Mouse (Mus musculus) left cerebral cortex, postnatal 36 days (tissue): Measurements from ENCODE around the gene Cep128. TPM values are rescaled to one million over a fixed set of nuclear protein-coding genes. Genes with fewer than 3 reads are reported as not detected.
A peak's percentile ranks its signal among the peaks of the same experiment; 100 is the strongest.
"Not testable (repeated sequence)": the region's sequence is repeated elsewhere in the genome, so short reads cannot be mapped to it uniquely, and the experiment has no call there.

Experiments
- DNase-seq, 2 experiments: peaks; one replicate each; pipeline ENCODE4 v3.0.0; 2021 to 2022; ENCODE audit warnings: low spot score in 2 of 2, mixed read lengths in 1 of 2
- intact Hi-C: fragments of 180-260 bp; cut with DNase I; formaldehyde crosslinking; loops from one replicate; pipeline ENCODE4 v1.15.1; 2025
- microRNA-seq: library from miRNA; unstranded; fragments of <30 nt; microRNA quantifications from one replicate; pipeline ENCODE4 v1.2.0, GENCODE M21; 2022
- total RNA-seq, 2 experiments: library from RNA; stranded (reverse); gene quantifications; 2 replicates each; pipeline ENCODE4 v1.2.3; 2021

The Cep128 gene
- total RNA-seq, 2 experiments from 2014 or later: 9.9 TPM

- no peak for DNase-seq
- intact Hi-C loops: no loop called here
These were observed 375.5 kb downstream of the Cep128 start for GRCm38 (mm10) chr12:91008736-91009135.

DNA sequence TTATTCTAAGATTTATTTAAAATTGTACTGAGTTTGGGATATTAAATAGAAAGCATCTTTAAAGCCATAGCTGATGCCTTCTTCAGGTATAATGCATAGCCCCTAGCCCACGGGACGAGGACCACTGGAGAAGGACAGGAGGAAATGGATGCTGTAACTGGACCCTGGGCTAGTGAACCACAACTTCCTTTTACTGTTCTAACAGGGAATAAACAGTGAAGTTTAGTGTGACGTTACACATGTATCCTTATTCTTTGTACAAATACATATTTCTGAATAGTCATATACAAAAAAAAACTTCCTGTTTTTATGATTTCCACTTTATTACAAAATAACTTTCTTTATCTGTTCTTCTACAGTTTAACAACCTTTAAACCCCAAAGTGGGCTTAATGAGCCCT lies 376.0 kb downstream of the Cep128 start:
- DNase-seq: no peak
- intact Hi-C loops: no loop called here

DNA sequence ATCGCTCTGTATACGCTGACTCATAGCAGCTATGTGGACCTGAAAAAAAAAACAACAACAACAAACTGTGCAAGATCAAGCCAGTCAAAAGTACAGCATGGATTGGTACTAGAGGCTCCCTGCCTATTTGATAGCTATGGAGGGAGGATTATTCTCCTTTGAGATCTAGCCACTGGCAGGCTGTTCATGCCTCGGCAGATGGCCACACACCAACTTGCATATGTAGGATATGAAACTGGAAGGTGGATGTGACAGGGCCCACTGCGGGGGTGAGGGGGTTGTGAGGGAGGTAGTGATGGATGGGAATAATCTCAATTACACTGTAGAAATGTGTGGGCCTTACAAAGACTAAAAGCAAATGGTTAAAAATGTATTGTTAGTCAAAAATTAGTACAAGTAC lies 386.7 kb downstream of the Cep128 start:
- no peak for DNase-seq
- intact Hi-C loops: no loop called here

- intact Hi-C loops: no loop called here
- DNase-seq: no peak
These were observed 390.9 kb downstream of the Cep128 start for GRCm38 (mm10) chr12:90993331-90993730.

GRCm38 (mm10) chr12:90987782-90988181 lies 396.4 kb downstream of the Cep128 start:
- intact Hi-C loops: no loop called here
- no peak for DNase-seq

- DNase-seq: no peak
- intact Hi-C loops: no loop called here
These were observed 396.9 kb downstream of the Cep128 start for GRCm38 (mm10) chr12:90987259-90987658.

DNA sequence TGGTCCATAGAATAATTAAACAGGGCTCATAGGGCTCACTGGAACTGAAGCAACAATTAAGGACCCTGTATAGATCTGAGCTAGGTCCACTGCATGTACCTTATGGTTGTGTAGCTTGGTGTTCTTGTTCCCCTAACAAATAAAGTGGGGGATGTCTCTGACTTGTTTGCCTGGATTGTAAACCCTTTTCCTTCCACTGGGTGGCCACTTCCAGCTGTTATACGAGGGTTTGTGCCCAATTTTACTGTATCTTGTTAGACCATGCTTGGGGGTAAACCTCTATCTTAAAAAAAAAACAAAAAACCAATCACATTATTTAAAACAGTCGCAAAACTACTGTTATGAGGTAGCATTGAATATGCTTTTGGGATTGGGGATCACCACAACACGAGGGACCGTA lies 402.2 kb downstream of the Cep128 start:
- DNase-seq: no peak
- intact Hi-C loops: no loop called here

- intact Hi-C loops, DNase-seq: not testable (repeated sequence)
These were observed 407.8 kb downstream of the Cep128 start for GRCm38 (mm10) chr12:90976406-90976805.

DNA sequence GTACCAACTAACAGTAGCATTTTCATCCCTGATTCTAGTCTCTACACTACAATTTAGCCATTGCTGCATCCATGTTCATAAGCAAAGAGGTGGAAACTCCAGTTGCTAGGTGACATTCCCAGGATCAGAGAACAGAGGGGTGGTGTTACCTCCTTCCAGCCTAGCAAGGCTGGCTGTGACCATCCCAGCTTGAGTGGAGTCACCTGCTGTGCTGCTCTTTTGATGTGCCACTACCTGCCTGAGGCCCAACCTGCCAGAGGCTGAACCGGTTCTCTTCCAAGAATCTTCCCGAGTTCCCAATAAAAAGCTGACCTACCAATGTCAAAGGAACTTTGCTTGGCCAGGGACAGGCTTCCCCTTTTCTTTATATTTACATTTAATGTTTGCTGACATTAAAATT lies 408.8 kb downstream of the Cep128 start:
- intact Hi-C loops: no loop called here

GRCm38 (mm10) chr12:90971156-90971555 lies 413.1 kb downstream of the Cep128 start:
- no peak for DNase-seq
- intact Hi-C loops: no loop called here

More for the DNA sequence above, 408.8 kb downstream of the Cep128 start:
- no peak for DNase-seq

DNA sequence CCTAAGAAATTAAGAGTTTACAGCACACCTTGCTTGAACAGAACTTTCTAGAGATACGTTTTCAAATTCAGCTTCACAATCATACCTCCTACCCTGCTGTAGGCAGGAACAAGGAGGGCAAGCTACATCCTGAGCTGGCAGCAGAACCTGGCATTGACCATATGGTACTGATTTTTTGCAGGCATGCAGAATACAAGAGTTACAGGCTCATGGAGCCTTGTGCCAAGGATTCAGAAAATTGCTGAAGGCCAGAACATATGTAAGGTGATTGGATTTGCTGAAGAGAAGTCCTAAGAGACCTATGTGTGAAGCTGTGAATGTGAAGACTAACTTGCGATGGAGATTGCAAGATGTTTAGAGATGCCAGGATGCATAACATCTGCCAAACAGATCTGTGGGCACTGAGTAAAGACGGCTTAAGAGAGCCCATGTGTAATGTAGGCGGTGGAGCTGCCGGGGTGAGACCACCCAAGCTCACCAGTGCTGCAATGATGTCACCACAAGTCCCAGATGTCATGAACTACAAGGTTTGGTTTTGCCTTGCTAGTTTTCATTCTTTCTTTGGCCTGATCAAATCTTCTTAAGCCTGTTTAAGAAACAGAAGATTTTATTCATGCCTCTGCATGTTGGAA lies 422.7 kb downstream of the Cep128 start:
- peak in 1 of 2 experiments; percentile 8 for DNase-seq
- intact Hi-C loops: no loop called here

GRCm38 (mm10) chr12:90954740-90955473 lies 429.3 kb downstream of the Cep128 start:
- intact Hi-C loops: no loop called here
- peak in 1 of 2 experiments; percentile 5 for DNase-seq

Small RNA genes within 50 kb of the gene (microRNA-seq; reads per million reads assigned to microRNA genes)
- not detected for gene Gm44370

Other genes with a start within 250 kb of the Cep128 start
- under 1 TPM; 0.27 to 0.30 TPM for gene Tshr, start 154 bp upstream of the Cep128 start, total RNA-seq
- 10 to 100 TPM; 46.1 to 48.6 TPM for gene Gtf2a1, start 206.1 kb upstream of the Cep128 start, total RNA-seq